Mouse (Mus musculus): ENCODE results near the gene Glra1.

- TF ChIP-seq CTCF (IDR thresholded peaks at IDR 0.05; ENCODE audit: control insufficient read depth, insufficient read depth, insufficient replicate concordance, low read depth, low read length) (no peak), POLR2A (IDR thresholded peaks at IDR 0.05; ENCODE audit: control insufficient read depth, low read depth, low read length) (no peak; the same call in 1 of the 2 replicates)
Observed at GRCm38 (mm10) chr11:55469923-55470691, 137.9 kb downstream of the Glra1 start.

All from testis, adult 2 months (tissue).